Mouse (Mus musculus) NIH3T3 (cell line): ENCODE data around the gene Olfr198.
"Not testable (repeated sequence)": the region's sequence is repeated elsewhere in the genome, so short reads cannot be mapped to it uniquely, and the experiment has no call there.

Source experiments
- DNase-seq: peaks from one replicate; pipeline ENCODE4 v3.0.0-alpha.2; 2012; ENCODE audit warnings: low read depth

Gene Olfr198

DNA sequence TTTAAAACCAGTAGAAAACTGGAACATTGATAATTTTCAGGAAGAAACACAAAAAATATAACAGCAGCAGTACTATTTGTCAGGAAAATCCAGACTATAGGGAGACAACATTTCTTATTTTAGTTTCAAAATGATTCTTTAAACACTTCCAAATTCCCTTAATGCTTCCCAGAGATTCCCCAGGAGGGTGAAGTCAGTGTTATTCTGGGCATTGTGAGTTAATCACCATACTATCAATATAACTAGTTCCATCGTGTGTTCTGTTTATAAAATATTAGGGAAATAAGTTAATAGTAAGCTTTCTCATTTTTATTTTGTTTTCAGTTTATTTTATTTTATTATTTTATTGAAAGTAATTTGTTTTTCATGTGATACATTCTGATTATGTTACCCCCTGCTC, at the start of gene Olfr198:
Gene Olfr198 (minus strand): TSS at position 101 of the 400 bp plus-strand sequence.
- not testable (repeated sequence) for DNase-seq

DNA sequence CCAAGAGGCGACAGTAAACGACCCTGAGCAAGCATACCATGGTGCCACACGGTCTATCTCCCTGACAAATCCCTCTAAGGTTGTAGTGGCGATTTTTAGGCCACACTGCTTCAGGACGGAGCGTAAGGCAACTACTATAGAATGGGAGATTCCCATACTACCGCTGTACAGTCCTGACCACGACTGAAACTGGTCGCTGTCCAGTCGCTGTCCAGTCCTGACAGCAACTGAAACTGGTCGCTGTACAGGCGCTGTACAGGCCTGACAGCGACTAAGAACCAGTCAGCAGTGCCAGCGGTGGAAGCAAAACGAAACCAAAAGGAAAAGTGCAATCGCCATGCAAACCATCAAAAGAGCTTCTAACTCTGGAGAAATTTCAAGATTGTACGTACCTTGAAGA, 46.4 kb upstream of the Olfr198 start:
- peak; percentile 29 for DNase-seq

DNA sequence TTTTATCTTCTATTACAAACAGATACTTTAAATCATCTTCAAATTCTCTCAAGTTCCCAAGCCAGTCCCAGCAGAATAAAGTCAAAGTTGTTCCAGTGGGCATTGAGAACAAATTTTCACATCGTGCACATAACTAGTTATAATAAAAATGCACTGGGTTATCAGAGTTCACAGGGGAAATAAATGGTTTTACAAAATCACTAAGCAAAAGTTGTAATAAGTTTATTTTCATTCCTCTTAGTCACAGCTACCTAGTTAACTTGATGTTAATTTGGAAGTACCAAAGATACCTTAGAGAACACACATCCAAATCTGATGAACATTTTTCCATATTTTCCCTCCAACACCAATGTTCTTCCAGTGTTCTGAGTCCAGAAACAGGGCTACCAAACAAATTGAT, 16.3 kb upstream of the Olfr198 start, which contains the start of gene Olfr199:
Gene Olfr199 (minus strand): TSS at position 101 of the 400 bp plus-strand sequence.
- DNase-seq: not testable (repeated sequence)

DNA sequence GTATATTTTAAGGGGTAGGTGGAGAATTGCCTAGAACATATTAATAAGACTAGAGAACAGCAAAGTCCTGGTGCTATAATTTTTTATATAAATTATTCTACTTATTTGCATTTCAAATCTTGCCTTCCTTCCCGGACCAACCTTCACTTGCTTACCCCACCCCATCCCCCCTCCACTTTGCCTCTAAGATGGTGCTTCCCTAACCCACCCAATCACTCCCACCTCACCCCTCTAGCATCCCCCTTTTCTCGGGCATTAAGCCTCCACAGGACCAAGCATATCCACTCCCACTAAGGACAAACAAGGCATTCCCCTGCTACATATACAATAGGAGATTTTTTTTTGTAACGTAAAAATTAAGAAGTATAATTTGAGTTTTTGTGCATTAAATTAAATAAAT, 14.5 kb upstream of the Olfr198 start:
- not testable (repeated sequence) for DNase-seq

DNA sequence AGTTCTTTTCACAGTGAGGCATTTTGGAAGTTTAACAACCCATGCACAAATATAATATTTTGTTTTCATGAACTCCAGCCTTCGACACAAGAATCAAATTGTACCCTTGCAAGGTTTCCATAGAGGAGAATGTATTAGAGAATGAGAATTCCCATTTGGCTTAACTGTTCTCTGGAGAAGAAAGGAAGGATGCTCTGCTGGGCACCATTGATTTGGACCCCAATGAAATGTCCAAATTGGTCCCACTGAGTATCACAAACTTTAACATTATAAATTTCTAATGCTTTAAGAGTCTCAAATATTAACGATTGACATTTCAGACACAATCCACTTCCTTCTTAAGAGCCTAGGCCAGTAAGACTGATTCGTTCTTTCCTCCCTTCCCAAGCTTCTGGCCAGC, 33.0 kb downstream of the Olfr198 start, which contains the start of gene Olfr196:
Gene Olfr196 (minus strand): TSS at position 101 of the 400 bp plus-strand sequence.
- no peak for DNase-seq

DNA sequence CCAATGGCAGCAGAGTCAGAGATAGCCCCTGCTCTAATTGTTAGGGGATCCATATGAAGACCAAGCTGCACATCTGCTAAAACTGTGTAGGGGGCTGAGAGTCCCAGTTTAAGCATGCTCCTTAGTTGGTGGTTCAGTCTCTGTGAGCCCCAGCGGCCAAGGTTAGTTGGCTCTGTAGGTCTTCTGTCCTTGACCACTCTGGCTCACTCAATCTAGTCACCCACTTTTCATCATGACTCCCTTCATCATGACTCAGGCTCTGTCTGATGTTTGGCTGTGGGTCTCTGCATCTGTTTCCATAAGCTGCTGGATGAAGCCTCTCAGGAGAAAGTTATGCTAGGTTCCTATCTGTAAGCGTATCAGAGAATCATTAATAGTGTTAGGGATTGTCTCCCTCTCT, 51.3 kb downstream of the Olfr198 start:
- DNase-seq: no peak
